Mouse (Mus musculus) erythroblast, embryonic 14.5 days (primary cell): ENCODE data around the gene Eif4a2.
"Not testable (repeated sequence)": the region's sequence is repeated elsewhere in the genome, so short reads cannot be mapped to it uniquely, and the experiment has no call there.

ENCODE experiments used
- GATA1 ChIP-seq: IDR thresholded peaks from 2 replicates; pipeline ENCODE4 v1.6.1; 2012; ENCODE audit warnings: low read length, inconsistent platforms, mixed read lengths
- TAL1 ChIP-seq: IDR thresholded peaks from 3 replicates; pipeline ENCODE4 v1.6.1; 2012; ENCODE audit warnings: low read length, inconsistent platforms, mixed read lengths

DNA sequence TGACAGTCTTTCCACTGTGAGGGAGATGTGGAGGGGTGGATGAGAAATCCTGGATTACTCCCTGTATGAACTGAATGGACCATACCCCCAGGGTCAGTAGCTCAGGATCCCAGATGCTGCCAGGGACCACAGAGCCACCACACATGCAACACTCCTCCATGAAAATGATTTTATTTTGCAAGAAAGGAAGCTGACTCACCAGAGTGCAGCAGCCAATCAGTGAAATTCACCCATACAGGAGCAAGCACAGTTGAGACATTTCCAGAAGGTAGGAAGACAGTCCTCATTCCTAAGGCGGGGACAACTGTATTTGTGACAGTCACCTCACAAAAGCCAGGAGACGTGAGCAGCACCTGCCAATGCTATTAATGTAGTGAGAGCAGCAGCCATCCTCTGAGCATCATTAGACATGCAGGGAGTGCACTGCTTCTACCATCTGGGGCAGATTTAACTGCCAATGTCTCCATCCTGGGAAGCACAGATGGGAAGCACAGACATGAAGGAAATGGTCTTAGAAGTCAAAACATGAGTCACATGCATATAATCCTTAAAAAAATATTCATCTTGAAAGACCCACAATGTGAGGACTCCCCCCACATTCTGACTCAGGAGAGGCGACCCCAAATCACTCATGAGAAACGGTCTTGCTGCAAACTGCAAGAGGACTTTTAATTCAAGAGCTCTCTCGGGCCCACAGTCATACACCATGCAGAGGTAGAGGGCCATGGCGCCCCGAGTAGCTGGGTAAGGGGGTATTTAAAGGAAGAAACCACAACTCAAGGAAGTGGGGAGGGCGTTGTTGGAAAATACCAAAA, 9.7 kb upstream of the Eif4a2 start:
- not testable (repeated sequence) for TF ChIP-seq GATA1, TAL1
